In the genomic region with DNA sequence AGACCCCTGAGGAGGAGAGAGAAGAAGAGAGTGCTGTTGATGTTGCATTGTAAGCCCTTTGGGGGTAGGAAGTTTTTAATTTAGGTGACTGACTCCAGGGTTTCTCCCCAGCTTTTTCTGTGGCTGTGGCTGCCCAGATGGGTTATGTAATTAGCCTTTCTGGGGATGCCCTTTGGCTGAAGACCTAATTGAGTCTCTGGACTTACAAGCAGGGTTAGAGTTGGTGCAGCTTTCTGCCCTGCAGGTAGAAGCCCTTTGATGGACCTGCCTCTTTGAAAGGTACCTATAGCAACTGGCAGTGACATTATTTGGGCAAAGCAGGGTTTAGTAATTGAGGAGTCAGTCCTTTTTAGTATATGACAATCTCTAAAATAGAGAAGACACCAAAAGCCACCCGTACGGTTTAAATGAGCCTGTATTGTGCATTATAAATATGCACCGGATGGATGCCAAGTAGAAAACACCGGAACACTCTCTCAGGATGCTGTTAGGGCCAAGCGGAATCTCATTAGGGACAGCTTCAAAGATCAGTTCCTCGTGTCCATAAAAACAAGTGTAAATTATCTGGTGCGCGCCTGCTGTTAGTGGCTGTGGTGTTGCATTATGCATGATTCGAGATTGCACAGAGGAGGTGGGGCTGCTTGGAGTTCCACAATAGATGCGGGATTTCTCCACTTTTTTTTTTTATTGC, we compare ENCODE assay signal across 15 mouse cellular contexts. TPM values are rescaled to one million over a fixed set of nuclear protein-coding genes. Genes with fewer than 3 reads are reported as not detected.
A peak's percentile ranks its signal among the peaks of the same experiment; 100 is the strongest.
DNase-seq lines count a peak whose midpoint lies in the region; ATAC-seq and TF ChIP-seq lines count a peak whose summit lies in the region.
"Had no signal": no experiment of that assay in that cellular context is flagged by ENCODE, and none has a peak within 500 bp of the region (broad histone marks: within the 10 kb centered on the region; RNA-seq: fewer than 3 reads in every experiment).

No protein-coding gene starts in this region.

- no peak overlapping the region for H3K27ac ChIP-seq in neural tube, embryonic 11.5 days (ENCODE audit: low read depth, low read length)
- H3K27ac ChIP-seq in hindbrain, postnatal 0 days = no peak overlapping the region
- peak overlapping the region; percentile 11; the same call in 1 of the 2 replicates for H3K27ac ChIP-seq in neural tube, embryonic 14.5 days (ENCODE audit: low read depth, low read length)

- H3K27me3 ChIP-seq in neural tube, embryonic 11.5 days (ENCODE audit: control insufficient read depth, insufficient read depth, low read length) = no peaks in the 10 kb centered on the region
- no peaks in the 10 kb centered on the region for H3K27me3 ChIP-seq in hindbrain, postnatal 0 days (ENCODE audit: insufficient read depth, low read length)
- no peaks in the 10 kb centered on the region for H3K27me3 ChIP-seq in neural tube, embryonic 14.5 days (ENCODE audit: control insufficient read depth, insufficient read depth, low read length)

- H3K4me3 ChIP-seq in neural tube, embryonic 11.5 days (ENCODE audit: low read depth, low read length) = no peak overlapping the region
- no peak overlapping the region for H3K4me3 ChIP-seq in hindbrain, postnatal 0 days (ENCODE audit: low read length)
- no peak overlapping the region for H3K4me3 ChIP-seq in neural tube, embryonic 14.5 days (ENCODE audit: low read depth, low read length)

- no peak overlapping the region for H3K9ac ChIP-seq in neural tube, embryonic 11.5 days (ENCODE audit: low read length)
- no peak overlapping the region for H3K9ac ChIP-seq in hindbrain, postnatal 0 days (replicated peaks; ENCODE audit: low read length)
- H3K9ac ChIP-seq in neural tube, embryonic 14.5 days (replicated peaks; ENCODE audit: low read depth, low read length) = no peak overlapping the region

- peaks cover 12% of the 10 kb centered on the region; the same call in 1 of the 2 replicates for H3K4me1 ChIP-seq in neural tube, embryonic 11.5 days (ENCODE audit: control insufficient read depth, insufficient read depth, low read length)
- 0 out of 2 replicates have a peak, but pooled peaks cover 5% of the 10 kb centered on the region for H3K4me1 ChIP-seq in hindbrain, postnatal 0 days (ENCODE audit: insufficient read depth, low read length)
- H3K4me1 ChIP-seq in neural tube, embryonic 14.5 days (ENCODE audit: control insufficient read depth, insufficient read depth, low read length) = peaks cover 34% of the 10 kb centered on the region

- no peaks in the 10 kb centered on the region for H3K9me3 ChIP-seq in neural tube, embryonic 11.5 days (ENCODE audit: control insufficient read depth, low read length)
- no peaks in the 10 kb centered on the region for H3K9me3 ChIP-seq in hindbrain, postnatal 0 days (ENCODE audit: low read length)
- H3K9me3 ChIP-seq in neural tube, embryonic 14.5 days (ENCODE audit: control insufficient read depth, low read length) = no peaks in the 10 kb centered on the region

- DNase-seq in frontal cortex, postnatal 10 days (ENCODE audit: low spot score in 2 of 2) = no peak
- no peak for DNase-seq in neural tube, embryonic 11.5 days (ENCODE audit: low spot score)
- DNase-seq in neural tube, embryonic 10.5 days (ENCODE audit: extremely low spot score, low spot score) = no peak
- DNase-seq in hindbrain, postnatal 0 days (ENCODE audit: low spot score) = peak; percentile 47
- no peak for DNase-seq in c-Kit-positive CD71-positive TER-119-positive erythroid progenitor cells, embryonic 14.5 days (ENCODE audit: low spot score)
- DNase-seq in adrenal gland, postnatal 14 days = no peak
- DNase-seq: adrenal gland, adult 2 months; cerebellum, postnatal 25 days; heart, adult 18-20 months; heart, postnatal 14 days; kidney, adult 18-20 months; lung, postnatal 10 days had no signal

- H3K36me3 ChIP-seq in neural tube, embryonic 11.5 days (ENCODE audit: control insufficient read depth, insufficient read depth, low read length) = no peaks in the 10 kb centered on the region
- no peaks in the 10 kb centered on the region for H3K36me3 ChIP-seq in hindbrain, postnatal 0 days (ENCODE audit: insufficient read depth, low read length)
- H3K36me3 ChIP-seq in neural tube, embryonic 14.5 days (ENCODE audit: control insufficient read depth, insufficient read depth, low read length) = no peaks in the 10 kb centered on the region

- 33% methylated on average over 10 of the region's 10 CpGs for WGBS in neural tube, embryonic 11.5 days
- WGBS in hindbrain, postnatal 0 days = 16% methylated on average over 10 of the region's 10 CpGs
- WGBS in neural tube, embryonic 14.5 days = 9% methylated on average over 10 of the region's 10 CpGs

- peak; percentile 53 for ATAC-seq in frontal cortex, adult (ENCODE audit: low TSS enrichment)
- ATAC-seq in neural tube, embryonic 11.5 days (ENCODE audit: insufficient read depth, low FRiP score, low TSS enrichment) = peak; percentile 88
- peak; percentile 44; the same call in 1 of the 2 replicates for ATAC-seq in hindbrain, postnatal 0 days
- ATAC-seq in neural tube, embryonic 14.5 days (ENCODE audit: low read depth) = peak; percentile 83

- no peak for TF ChIP-seq CTCF in hindbrain, postnatal 0 days (IDR thresholded peaks at IDR 0.05; ENCODE audit: low read depth)

- 0 out of 2 replicates have a peak overlapping the region, but pooled peaks have one; percentile 14 for H3K4me2 ChIP-seq in neural tube, embryonic 11.5 days (ENCODE audit: low read depth)
- H3K4me2 ChIP-seq in hindbrain, postnatal 0 days (ENCODE audit: low read depth, low read length) = peak overlapping the region; percentile 27
- H3K4me2 ChIP-seq in neural tube, embryonic 14.5 days (ENCODE audit: low read depth, low read length) = peak overlapping the region; percentile 21; the same call in 1 of the 2 replicates
- H3K4me2 ChIP-seq: liver, embryonic 11.5 days had no signal

RNA-seq across cellular contexts. Expression of gene Mpped2, which starts 22.8 kb away (rescaled TPM):
- polyA plus RNA-seq in neural tube, embryonic 11.5 days (2014; fragmentation: Nextera tagmentation; extraction: Ambion mirVana) = 83.9 and 94.0 TPM in 2 replicates
- 39.1 and 50.7 TPM in 2 replicates for total RNA-seq in hindbrain, postnatal 0 days (2014; rRNA removed)
- polyA plus RNA-seq in hindbrain, postnatal 0 days (2015; fragmentation: Nextera tagmentation; extraction: Ambion mirVana) = 74.1 and 80.0 TPM in 2 replicates
- 239 and 242 TPM in 2 replicates for polyA plus RNA-seq in neural tube, embryonic 14.5 days (2014; fragmentation: Nextera tagmentation; extraction: Ambion mirVana)
- 28.2 and 35.6 TPM in 2 replicates for total RNA-seq in adrenal gland, postnatal 14 days (2021)
